Mouse (Mus musculus) hindbrain, embryonic 11.5 days (tissue): ENCODE results near the gene Cdh1. TPM values are rescaled to one million over a fixed set of nuclear protein-coding genes. Genes with fewer than 3 reads are reported as not detected.
"Not testable (repeated sequence)": the region's sequence is repeated elsewhere in the genome, so short reads cannot be mapped to it uniquely, and the experiment has no call there.

Experiments used
- ATAC-seq: fragments of 200-750 bp; cut with Nextera tagmentation; 2 replicates; pipeline ENCODE4 v1.8.0; 2017; ENCODE audit warnings: mild to moderate bottlenecking, moderate TSS enrichment, moderate library complexity; ENCODE audit not compliant: low FRiP score
- DNase-seq: peaks from one replicate; pipeline ENCODE4 v3.0.0-alpha.2; 2015; ENCODE audit warnings: low spot score
- H3K27ac ChIP-seq: fragments of 300-500 bp; sonication (generic); 2 replicates; pipeline ENCODE4 v1.5.1; 2014; ENCODE audit warnings: mild to moderate bottlenecking, low read depth, low read length
- H3K27me3 ChIP-seq: fragments of 300-500 bp; sonication (generic); 2 replicates; pipeline ENCODE4 v1.6.1; 2014; ENCODE audit warnings: mild to moderate bottlenecking, low read length, moderate library complexity, mixed read lengths; ENCODE audit not compliant: control insufficient read depth, insufficient read depth
- H3K36me3 ChIP-seq: fragments of 300-500 bp; sonication (generic); 2 replicates; pipeline ENCODE4 v1.6.1; 2014; ENCODE audit warnings: mild to moderate bottlenecking, low read length, moderate library complexity, mixed read lengths; ENCODE audit not compliant: control insufficient read depth, insufficient read depth
- H3K4me1 ChIP-seq: fragments of 300-500 bp; sonication (generic); replicated peaks from 2 replicates; pipeline ENCODE4 v1.6.1; 2014; ENCODE audit warnings: low read length, mixed read lengths; ENCODE audit not compliant: control insufficient read depth, insufficient read depth
- H3K4me2 ChIP-seq: fragments of 300-500 bp; sonication (generic); replicated peaks from 2 replicates; pipeline ENCODE4 v1.6.1; 2014; ENCODE audit warnings: mild to moderate bottlenecking, low read depth, low read length
- H3K4me3 ChIP-seq: fragments of 300-500 bp; sonication (generic); 2 replicates; pipeline ENCODE4 v1.5.1; 2014; ENCODE audit warnings: low read depth, low read length
- H3K9ac ChIP-seq: fragments of 300-500 bp; sonication (generic); 2 replicates; pipeline ENCODE4 v1.6.1; 2014; ENCODE audit warnings: low read depth, low read length
- H3K9me3 ChIP-seq: fragments of 300-500 bp; sonication (generic); 2 replicates; pipeline ENCODE4 v1.6.1; 2016; ENCODE audit warnings: low read length; ENCODE audit not compliant: control insufficient read depth
- WGBS: fragments of 180-500 bp; shearing (Covaris S2); extraction: QIAGEN DNeasy Blood & Tissue Kit; methylation state at CpG from one replicate; pipeline ENCODE4 v1.1.7; 2014; 5-methylcytosine and 5-hydroxymethylcytosine counted together
- polyA plus RNA-seq: library from polyadenylated mRNA; unstranded; fragments of >200 nt; fragmentation: Nextera tagmentation; extraction: Ambion mirVana; gene quantifications from 2 replicates; pipeline ENCODE4 v1.2.1, GENCODE M21; 2014

The Cdh1 gene
- polyA plus RNA-seq, 1 experiment from 2014 or later = 6.7 TPM

GRCm38 (mm10) chr8:106605657-106606056, 2.5 kb downstream of the Cdh1 start:
- peaks cover 45% of the 10 kb centered on the region for H3K27me3 ChIP-seq
- no peaks in the 10 kb centered on the region for H3K36me3 ChIP-seq
- no peak overlapping the region for H3K4me3 ChIP-seq
- no peaks in the 10 kb centered on the region for H3K4me1 ChIP-seq
- H3K4me2 ChIP-seq = no peak overlapping the region
- ATAC-seq (no peak), DNase-seq (no peak)
- H3K27ac ChIP-seq = no peak overlapping the region
- 71% methylated on average over 7 of the region's 7 CpGs for WGBS
- H3K9me3 ChIP-seq = no peaks in the 10 kb centered on the region
- no peak overlapping the region for H3K9ac ChIP-seq

GRCm38 (mm10) chr8:106606121-106606520, 3.0 kb downstream of the Cdh1 start:
- no peaks in the 10 kb centered on the region for H3K9me3 ChIP-seq
- H3K4me3 ChIP-seq = no peak overlapping the region
- 46% methylated on average over 4 of the region's 4 CpGs for WGBS
- DNase-seq = no peak
- H3K27me3 ChIP-seq = peaks cover 45% of the 10 kb centered on the region
- H3K4me2 ChIP-seq = no peak overlapping the region
- no peak overlapping the region for H3K9ac ChIP-seq
- ATAC-seq = no peak
- H3K4me1 ChIP-seq = no peaks in the 10 kb centered on the region
- H3K27ac ChIP-seq = no peak overlapping the region
- H3K36me3 ChIP-seq = no peaks in the 10 kb centered on the region

GRCm38 (mm10) chr8:106606601-106607145, 3.5 kb downstream of the Cdh1 start:
- peaks cover 43% of the 10 kb centered on the region for H3K27me3 ChIP-seq
- ATAC-seq (no peak), DNase-seq (no peak)
- H3K36me3 ChIP-seq = no peaks in the 10 kb centered on the region
- H3K4me3 ChIP-seq = no peak overlapping the region
- H3K4me1 ChIP-seq = no peaks in the 10 kb centered on the region
- H3K9ac ChIP-seq = no peak overlapping the region
- no peak overlapping the region for H3K27ac ChIP-seq
- WGBS = 29% methylated on average over 15 of the region's 15 CpGs
- no peak overlapping the region for H3K4me2 ChIP-seq
- H3K9me3 ChIP-seq = no peaks in the 10 kb centered on the region

- ATAC-seq, H3K27ac ChIP-seq, H3K4me1 ChIP-seq, H3K4me3 ChIP-seq, H3K9ac ChIP-seq, H3K4me2 ChIP-seq, DNase-seq, H3K9me3 ChIP-seq, H3K36me3 ChIP-seq: not testable (repeated sequence)
- 93% methylated on average over 4 of the region's 4 CpGs for WGBS
- peaks cover 35% of the 10 kb centered on the region for H3K27me3 ChIP-seq
Measured at GRCm38 (mm10) chr8:106607783-106608182, 4.6 kb downstream of the Cdh1 start.

GRCm38 (mm10) chr8:106608425-106608824, 5.3 kb downstream of the Cdh1 start:
- H3K4me3 ChIP-seq = no peak overlapping the region
- ATAC-seq (no peak), DNase-seq (no peak)

GRCm38 (mm10) chr8:106609076-106609903, 6.1 kb downstream of the Cdh1 start:
- Histone ChIP-seq H3K4me1 (no peaks in the 10 kb centered on the region), H3K9ac (no peak overlapping the region), H3K4me3 (no peak overlapping the region), H3K27me3 (peaks cover 20% of the 10 kb centered on the region), H3K27ac (no peak overlapping the region), H3K36me3 (no peaks in the 10 kb centered on the region), H3K4me2 (no peak overlapping the region), H3K9me3 (no peaks in the 10 kb centered on the region)
- no peak for ATAC-seq
- WGBS = 76% methylated on average over 7 of the region's 7 CpGs
- DNase-seq = no peak

More at GRCm38 (mm10) chr8:106608425-106608824, 5.3 kb downstream of the Cdh1 start:
- H3K27me3 ChIP-seq = peaks cover 29% of the 10 kb centered on the region
- no peak overlapping the region for H3K27ac ChIP-seq
- H3K9ac ChIP-seq = no peak overlapping the region
- no peaks in the 10 kb centered on the region for H3K9me3 ChIP-seq
- WGBS = 61% methylated on average over 3 of the region's 3 CpGs
- no peaks in the 10 kb centered on the region for H3K36me3 ChIP-seq
- H3K4me1 ChIP-seq = no peaks in the 10 kb centered on the region
- H3K4me2 ChIP-seq = no peak overlapping the region

- no peak overlapping the region for H3K27ac ChIP-seq
- no peak for DNase-seq
Measured at GRCm38 (mm10) chr8:106610958-106611640, 7.9 kb downstream of the Cdh1 start.

GRCm38 (mm10) chr8:106612047-106612446, 8.9 kb downstream of the Cdh1 start:
- Histone ChIP-seq H3K9me3 (no peaks in the 10 kb centered on the region), H3K4me3 (no peak overlapping the region), H3K27ac (no peak overlapping the region), H3K4me2 (no peak overlapping the region), H3K27me3 (no peaks in the 10 kb centered on the region), H3K4me1 (no peaks in the 10 kb centered on the region), H3K36me3 (no peaks in the 10 kb centered on the region), H3K9ac (no peak overlapping the region)
- ATAC-seq (no peak), DNase-seq (no peak)
- WGBS = 68% methylated on average over 3 of the region's 3 CpGs

More at GRCm38 (mm10) chr8:106610958-106611640, 7.9 kb downstream of the Cdh1 start:
- no peak for ATAC-seq
- Histone ChIP-seq H3K4me2 (no peak overlapping the region), H3K9me3 (no peaks in the 10 kb centered on the region), H3K4me1 (no peaks in the 10 kb centered on the region), H3K36me3 (no peaks in the 10 kb centered on the region), H3K27me3 (peaks cover 5% of the 10 kb centered on the region; the same call in 1 of the 2 replicates), H3K4me3 (no peak overlapping the region), H3K9ac (no peak overlapping the region)
- 70% methylated on average over 9 of the region's 9 CpGs for WGBS
